Mouse (Mus musculus): Measurements from ENCODE around the gene 1700037C18Rik.

GRCm38 (mm10) chr16:3855776-3856175, 52.7 kb downstream of the 1700037C18Rik start:
- TF ChIP-seq CTCF (IDR thresholded peaks at IDR 0.05; ENCODE audit: low read depth) = no peak
- no peak for TF ChIP-seq EP300 (IDR thresholded peaks at IDR 0.05; ENCODE audit: low read depth)

Measured in liver, embryonic 14.5 days (tissue).